Mouse (Mus musculus): Measurements from ENCODE around the gene 4930519P11Rik.
A peak's percentile ranks its signal among the peaks of the same experiment; 100 is the strongest.

4930519P11Rik gene

GRCm38 (mm10) chr2:154581421-154581820 lies 31.8 kb downstream of the 4930519P11Rik start:
- no peak for DNase-seq

GRCm38 (mm10) chr2:154580586-154580985 lies 32.7 kb downstream of the 4930519P11Rik start:
- DNase-seq = no peak

- DNase-seq = no peak
Measured at GRCm38 (mm10) chr2:154577744-154578067, 35.5 kb downstream of the 4930519P11Rik start.

GRCm38 (mm10) chr2:154576876-154577743 lies 36.1 kb downstream of the 4930519P11Rik start:
- DNase-seq = no peak

DNA sequence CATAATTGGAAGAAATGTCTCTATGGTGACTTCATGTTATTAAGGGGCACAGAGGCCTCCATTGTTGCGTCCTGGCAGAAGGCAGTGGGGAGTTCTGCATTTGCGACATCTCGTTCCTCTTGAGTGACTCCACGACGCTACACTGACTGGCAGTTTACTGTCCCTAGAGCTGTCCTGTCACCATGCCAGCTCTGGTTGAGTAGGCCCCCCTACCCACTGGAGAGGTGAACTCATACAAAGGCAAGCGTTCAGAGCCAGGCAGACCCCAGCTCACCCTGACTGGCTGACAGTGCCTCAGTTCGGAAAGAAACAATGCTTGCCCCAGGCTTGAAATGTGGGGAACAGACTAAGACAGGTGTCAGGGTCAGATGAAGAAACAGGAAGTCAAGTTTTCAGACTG lies 39.0 kb downstream of the 4930519P11Rik start:
- DNase-seq = no peak

DNA sequence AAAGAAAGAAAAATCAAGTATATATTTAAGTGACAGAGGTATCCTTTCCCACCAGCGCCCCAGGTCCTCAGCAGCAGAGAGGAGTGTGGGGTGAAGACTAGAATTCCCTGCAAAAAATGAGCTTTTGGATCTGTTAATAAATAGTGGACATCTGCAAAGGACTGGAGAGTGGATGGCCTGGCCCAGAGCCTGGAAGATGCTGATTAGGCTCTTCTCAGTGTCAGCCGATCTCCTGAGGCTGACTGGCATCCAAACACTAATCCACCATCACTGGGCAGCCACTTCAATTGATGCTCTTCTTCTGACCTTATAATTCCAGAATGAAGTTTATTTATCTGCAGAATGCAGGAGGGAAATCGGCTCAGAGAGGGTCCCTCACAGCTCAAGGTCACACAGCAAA lies 40.2 kb downstream of the 4930519P11Rik start:
- DNase-seq = no peak

DNA sequence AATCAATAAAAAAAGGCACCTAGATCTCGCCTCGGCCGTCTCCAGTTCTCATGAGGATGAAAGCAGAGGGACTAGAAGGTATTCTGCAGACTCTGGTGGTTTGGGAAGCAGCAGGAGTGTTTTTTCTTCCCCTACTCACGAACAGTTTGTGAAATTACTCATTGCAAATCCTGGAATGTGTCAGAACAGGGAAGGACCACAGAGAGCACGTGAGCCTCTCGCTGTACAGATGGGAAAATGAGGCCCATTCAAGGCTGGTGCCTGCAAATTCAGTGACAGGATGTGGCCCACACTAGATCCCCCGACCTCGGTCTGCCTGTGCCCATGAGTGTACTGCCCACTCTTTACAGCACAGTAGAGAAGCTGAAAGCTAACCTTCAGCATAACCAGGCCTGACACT lies 41.3 kb downstream of the 4930519P11Rik start:
- DNase-seq = no peak

DNA sequence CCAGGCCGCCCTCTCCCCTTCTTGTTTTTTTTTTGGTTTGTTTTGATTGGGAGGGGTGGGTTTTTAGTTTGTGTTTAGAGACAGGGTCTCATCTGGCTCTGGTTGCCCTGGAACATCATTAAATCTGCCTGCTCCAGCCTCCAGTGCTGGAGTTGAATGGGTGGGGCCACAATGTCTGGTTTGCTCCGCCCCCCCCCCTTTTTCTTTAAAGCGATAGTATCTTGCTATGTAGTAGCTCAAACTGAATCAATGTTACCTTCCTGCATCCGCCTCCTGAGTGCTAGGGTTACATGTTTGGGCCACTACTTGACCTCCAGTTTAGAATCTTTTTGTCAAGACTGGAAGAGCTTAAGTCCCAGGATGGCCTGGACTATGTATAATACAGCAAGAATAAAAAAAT lies 42.0 kb downstream of the 4930519P11Rik start:
- DNase-seq = no peak

DNA sequence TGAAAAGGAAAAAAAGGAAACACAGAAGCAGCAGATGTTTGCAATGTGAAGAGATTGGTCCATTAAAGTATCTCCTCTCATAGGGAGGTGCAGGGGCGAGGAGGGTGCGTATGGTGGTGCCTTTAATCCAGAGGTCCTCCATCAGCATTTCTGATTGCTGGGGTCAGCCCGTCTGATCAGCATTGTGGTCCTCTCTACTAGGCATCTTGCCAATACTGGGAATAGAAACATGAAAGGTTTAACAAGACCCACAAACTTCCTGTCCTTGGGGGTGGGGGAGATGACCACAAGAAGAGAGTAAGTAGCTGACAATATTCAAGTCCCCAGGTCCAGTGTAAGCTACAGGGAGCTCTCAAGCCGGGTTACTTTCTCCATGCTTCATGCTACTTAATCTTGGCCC lies 42.6 kb downstream of the 4930519P11Rik start:
- DNase-seq = no peak

- peak; percentile 96 for DNase-seq
Measured at GRCm38 (mm10) chr2:154569836-154570286, 43.4 kb downstream of the 4930519P11Rik start, which contains the start of gene E2f1. Gene E2f1 (minus strand): TSS chr2:154569892.

GRCm38 (mm10) chr2:154569071-154569748 lies 44.0 kb downstream of the 4930519P11Rik start:
- peak; percentile 69 for DNase-seq

GRCm38 (mm10) chr2:154568329-154569070 lies 44.7 kb downstream of the 4930519P11Rik start:
- no peak for DNase-seq

GRCm38 (mm10) chr2:154567766-154568165 lies 45.5 kb downstream of the 4930519P11Rik start:
- DNase-seq = no peak

DNA sequence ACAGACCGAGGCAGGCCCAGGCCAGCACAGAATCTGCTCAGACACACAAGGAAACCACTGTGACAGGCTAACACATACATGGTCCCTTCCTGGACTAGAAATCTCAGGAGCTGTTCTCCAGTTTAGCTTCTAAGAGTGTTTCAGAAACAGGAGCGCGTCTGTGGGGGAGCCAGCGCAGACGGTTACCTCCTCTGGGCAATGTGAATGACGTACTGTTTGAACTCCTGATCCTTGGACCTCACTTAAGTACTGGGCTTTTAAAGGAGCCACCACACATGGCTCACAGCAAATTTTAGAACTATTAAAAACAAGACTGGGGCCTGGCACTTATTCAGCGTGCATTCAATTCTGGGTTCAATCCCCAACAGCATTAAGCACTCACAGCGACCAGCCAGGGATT lies 46.6 kb downstream of the 4930519P11Rik start:
- DNase-seq = no peak

DNA sequence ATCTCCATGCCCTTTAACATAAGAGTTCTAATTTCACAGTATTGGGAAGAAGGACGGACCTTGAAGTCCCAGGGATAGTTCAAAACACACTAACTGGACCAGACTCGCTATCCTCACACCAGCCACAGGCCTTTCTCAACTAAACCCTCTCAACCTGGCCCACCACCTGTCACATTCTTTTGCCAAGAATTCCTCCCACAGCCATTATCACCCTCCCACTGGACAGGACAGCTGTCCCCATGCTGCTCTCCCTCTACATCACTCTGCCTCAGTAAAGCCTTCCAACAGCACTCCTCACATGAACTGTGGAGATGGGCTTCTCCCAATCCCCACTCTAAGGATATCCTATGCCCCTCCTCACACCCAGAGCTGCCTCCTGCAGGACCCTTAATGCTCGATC lies 47.7 kb downstream of the 4930519P11Rik start:
- DNase-seq = no peak

DNA sequence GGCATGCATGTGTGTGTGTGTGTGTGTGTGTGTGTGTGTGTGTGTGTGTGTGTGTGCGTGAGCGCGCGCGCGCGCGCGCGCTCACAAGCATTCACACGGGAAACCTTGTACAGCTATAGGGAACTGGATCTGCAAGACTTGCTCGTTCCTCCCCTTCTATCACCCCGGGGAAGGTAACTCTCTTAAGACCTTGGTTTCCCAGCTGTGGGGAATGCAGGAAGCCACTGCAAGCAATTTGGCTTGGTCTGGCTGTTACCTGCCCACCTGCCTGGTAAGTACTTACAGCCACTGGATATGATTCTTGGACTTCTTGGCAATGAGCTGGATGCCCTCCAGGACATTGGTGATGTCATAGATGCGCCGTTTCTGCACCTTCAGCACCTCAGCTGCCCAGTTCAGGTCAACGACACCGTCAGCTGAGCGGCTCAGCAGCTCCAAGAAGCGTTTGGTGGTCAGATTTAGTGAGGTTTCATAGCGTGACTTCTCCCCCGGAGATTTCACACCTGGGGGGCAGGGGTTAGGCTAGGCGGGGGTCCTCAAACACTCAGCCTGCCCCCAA lies 49.5 kb downstream of the 4930519P11Rik start:
- no peak for DNase-seq

Data from right cerebral cortex, postnatal 14 days (tissue).